Mouse (Mus musculus): ENCODE results near the gene Rac2. TPM values are rescaled to one million over a fixed set of nuclear protein-coding genes. Genes with fewer than 3 reads are reported as not detected.

Rac2 gene
- not detected in 2 replicates for polyA plus RNA-seq (2011; ENCODE audit: insufficient read depth, insufficient read length, low read depth, missing spikeins)

DNA sequence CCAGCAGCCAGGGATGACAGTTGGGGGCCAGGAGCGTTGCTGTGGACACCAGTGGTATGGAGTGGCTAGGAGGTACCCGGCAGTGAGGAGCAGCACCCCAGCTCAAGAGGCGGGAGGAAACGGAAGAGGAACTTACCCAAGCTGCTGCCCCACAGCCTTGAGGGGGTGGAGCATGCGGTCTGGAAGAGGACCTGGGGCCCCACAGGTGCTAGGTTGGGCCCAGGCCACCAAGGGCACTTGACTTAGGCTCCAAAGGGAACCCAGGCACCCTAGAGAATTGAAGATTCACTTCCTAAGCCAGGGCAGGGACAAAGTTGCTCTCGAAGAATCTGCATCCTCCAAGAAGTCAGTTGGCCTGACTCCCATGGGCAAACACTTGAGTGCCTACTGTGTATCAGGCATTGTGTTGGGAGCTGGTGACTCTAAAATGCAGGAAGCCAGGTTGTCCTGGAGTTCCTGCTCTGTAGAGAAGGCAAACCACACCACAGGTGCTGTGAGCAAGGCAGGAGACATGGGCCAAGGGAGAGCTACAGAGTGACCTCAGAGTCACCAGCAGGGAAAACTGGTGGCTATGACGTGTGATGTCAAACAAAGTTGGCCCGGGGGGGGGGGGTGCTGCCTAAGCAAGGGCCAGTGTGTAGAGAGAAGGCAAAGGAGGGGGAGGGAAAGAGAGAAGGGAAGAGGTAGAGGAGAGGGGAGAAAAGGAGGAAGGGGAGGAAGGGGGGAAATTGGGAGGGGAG, at the start of gene Rac2:
Rac2 (minus strand) TSS at position 126 of the 740 bp plus-strand sequence.
- no peaks in the 10 kb centered on the region for H3K9me3 ChIP-seq (replicated peaks; ENCODE audit: control insufficient read depth, insufficient read depth, low read length, poor library complexity, severe bottlenecking)
- no peak within 1 kb of the TSS for H3K4me3 ChIP-seq (ENCODE audit: low read depth, low read length)
- TF ChIP-seq POLR2A (IDR thresholded peaks at IDR 0.05; ENCODE audit: insufficient read depth, low read length) (no peak), EP300 (IDR thresholded peaks at IDR 0.05; ENCODE audit: insufficient read depth, low read depth, low read length) (no peak), CTCF (IDR thresholded peaks at IDR 0.05; ENCODE audit: low read depth, low read length) (no peak)
- no peaks in the 10 kb centered on the region for H3K27me3 ChIP-seq (ENCODE audit: control insufficient read depth, insufficient read depth, low read length, poor library complexity, severe bottlenecking)
- no peak within 1 kb of the TSS for H3K27ac ChIP-seq (ENCODE audit: insufficient read depth, low read length)
- no peaks in the 10 kb centered on the region for H3K4me1 ChIP-seq (ENCODE audit: control insufficient read depth, insufficient read depth, low read length)
- H3K36me3 ChIP-seq (ENCODE audit: control insufficient read depth, insufficient read depth, low read length, poor library complexity, severe bottlenecking), result no peaks in the 10 kb centered on the region
- no peak within 1 kb of the TSS for H3K9ac ChIP-seq (ENCODE audit: low read depth, poor library complexity, severe bottlenecking)

DNA sequence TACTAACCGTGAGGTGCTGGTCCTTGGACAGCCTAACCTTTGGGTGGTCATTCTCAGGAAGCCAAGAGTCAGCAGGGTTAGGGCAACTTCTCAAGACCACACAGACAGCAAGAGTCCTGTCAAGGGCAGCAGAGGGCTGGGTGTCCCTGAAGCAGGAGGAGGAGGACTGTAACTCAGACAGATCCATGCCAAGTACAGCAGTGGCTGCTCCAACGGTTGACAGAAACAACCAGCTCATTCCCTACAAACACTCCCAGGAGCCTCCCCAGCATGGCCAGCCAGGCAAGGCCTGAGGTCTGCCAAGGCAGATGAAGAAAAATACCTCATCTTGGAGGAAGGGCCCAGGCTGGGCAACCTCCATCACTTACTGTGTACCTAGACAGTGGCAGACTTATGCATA, 44.4 kb upstream of the Rac2 start:
- H3K4me3 ChIP-seq (ENCODE audit: low read depth, low read length), result no peak overlapping the region
- no peaks in the 10 kb centered on the region for H3K4me1 ChIP-seq (ENCODE audit: control insufficient read depth, insufficient read depth, low read length)
- H3K9ac ChIP-seq (ENCODE audit: low read depth, poor library complexity, severe bottlenecking), result no peak overlapping the region
- no peaks in the 10 kb centered on the region for H3K36me3 ChIP-seq (ENCODE audit: control insufficient read depth, insufficient read depth, low read length, poor library complexity, severe bottlenecking)
- no peak overlapping the region for H3K27ac ChIP-seq (ENCODE audit: insufficient read depth, low read length)
- no peaks in the 10 kb centered on the region for H3K27me3 ChIP-seq (ENCODE audit: control insufficient read depth, insufficient read depth, low read length, poor library complexity, severe bottlenecking)
- H3K9me3 ChIP-seq (replicated peaks; ENCODE audit: control insufficient read depth, insufficient read depth, low read length, poor library complexity, severe bottlenecking), result no peaks in the 10 kb centered on the region
- TF ChIP-seq POLR2A (IDR thresholded peaks at IDR 0.05; ENCODE audit: insufficient read depth, low read length), result no peak
- TF ChIP-seq CTCF (IDR thresholded peaks at IDR 0.05; ENCODE audit: low read depth, low read length), result no peak
- no peak for TF ChIP-seq EP300 (IDR thresholded peaks at IDR 0.05; ENCODE audit: insufficient read depth, low read depth, low read length)

DNA sequence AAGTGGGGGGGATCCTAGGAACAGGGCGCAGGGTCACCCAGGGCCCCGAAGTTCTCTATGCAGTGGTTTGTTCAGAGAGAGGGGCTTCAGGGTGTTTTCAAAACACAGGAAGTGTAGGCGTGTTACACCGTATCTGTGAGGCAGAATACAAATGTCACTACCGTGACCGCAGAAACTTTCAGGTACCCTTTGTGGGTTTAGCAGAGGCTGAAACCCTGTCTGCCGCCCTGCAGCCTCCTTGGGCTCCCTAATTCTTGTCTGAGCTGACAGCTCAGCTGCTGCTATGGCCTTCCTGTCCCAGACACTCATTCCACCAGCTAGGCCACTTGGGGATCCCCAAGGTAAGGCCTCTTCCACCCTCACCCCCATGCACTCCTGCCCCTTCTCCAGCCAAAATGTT, 42.0 kb upstream of the Rac2 start:
- no peaks in the 10 kb centered on the region for H3K9me3 ChIP-seq (replicated peaks; ENCODE audit: control insufficient read depth, insufficient read depth, low read length, poor library complexity, severe bottlenecking)
- no peak overlapping the region for H3K9ac ChIP-seq (ENCODE audit: low read depth, poor library complexity, severe bottlenecking)
- no peaks in the 10 kb centered on the region for H3K27me3 ChIP-seq (ENCODE audit: control insufficient read depth, insufficient read depth, low read length, poor library complexity, severe bottlenecking)
- H3K4me3 ChIP-seq (ENCODE audit: low read depth, low read length), result no peak overlapping the region
- H3K36me3 ChIP-seq (ENCODE audit: control insufficient read depth, insufficient read depth, low read length, poor library complexity, severe bottlenecking), result no peaks in the 10 kb centered on the region
- H3K4me1 ChIP-seq (ENCODE audit: control insufficient read depth, insufficient read depth, low read length), result no peaks in the 10 kb centered on the region
- H3K27ac ChIP-seq (ENCODE audit: insufficient read depth, low read length), result no peak overlapping the region
- TF ChIP-seq CTCF (IDR thresholded peaks at IDR 0.05; ENCODE audit: low read depth, low read length) (no peak), POLR2A (IDR thresholded peaks at IDR 0.05; ENCODE audit: insufficient read depth, low read length) (no peak), EP300 (IDR thresholded peaks at IDR 0.05; ENCODE audit: insufficient read depth, low read depth, low read length) (no peak)

DNA sequence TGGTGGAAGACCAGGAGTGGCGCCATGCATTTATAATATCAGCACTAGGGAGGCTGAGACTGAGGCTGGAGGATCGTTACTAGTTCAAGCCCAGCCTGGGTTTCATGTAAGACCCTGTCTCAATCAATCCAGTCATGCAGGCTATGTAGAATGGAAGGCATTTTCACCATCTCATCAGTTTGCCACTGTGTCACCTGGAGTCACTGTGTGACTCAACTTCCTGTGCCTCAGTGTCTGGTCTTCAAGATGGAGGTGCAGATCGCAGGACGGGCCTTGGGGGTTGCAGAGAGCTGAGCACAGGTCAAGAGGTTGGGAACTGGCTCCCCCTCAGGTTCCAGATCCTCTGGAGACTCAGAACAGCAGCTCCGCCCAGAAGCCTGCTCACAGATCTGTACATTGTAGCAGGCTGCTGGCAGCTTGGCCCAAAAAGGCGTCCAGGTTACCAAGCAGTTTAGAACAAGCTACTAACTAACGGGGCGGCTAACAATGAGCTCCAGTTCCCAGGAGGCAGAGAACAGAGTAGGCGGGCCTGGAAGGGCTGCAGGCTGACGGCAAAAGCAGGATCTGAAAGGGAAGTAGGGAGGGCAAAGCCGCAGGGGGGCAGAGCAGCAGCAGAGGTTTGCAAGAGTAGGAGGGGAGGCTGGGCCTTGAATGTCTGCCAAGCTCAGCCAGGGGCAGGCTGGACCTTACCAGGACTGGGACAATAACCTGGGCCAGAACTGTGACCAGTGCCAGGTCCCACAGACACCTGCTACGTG, 38.3 kb upstream of the Rac2 start:
- Histone ChIP-seq H3K27ac (ENCODE audit: insufficient read depth, low read length) (no peak overlapping the region), H3K36me3 (ENCODE audit: control insufficient read depth, insufficient read depth, low read length, poor library complexity, severe bottlenecking) (no peaks in the 10 kb centered on the region), H3K27me3 (ENCODE audit: control insufficient read depth, insufficient read depth, low read length, poor library complexity, severe bottlenecking) (no peaks in the 10 kb centered on the region), H3K9me3 (replicated peaks; ENCODE audit: control insufficient read depth, insufficient read depth, low read length, poor library complexity, severe bottlenecking) (no peaks in the 10 kb centered on the region), H3K4me3 (ENCODE audit: low read depth, low read length) (no peak overlapping the region), H3K4me1 (ENCODE audit: control insufficient read depth, insufficient read depth, low read length) (no peaks in the 10 kb centered on the region), H3K9ac (ENCODE audit: low read depth, poor library complexity, severe bottlenecking) (no peak overlapping the region)
- TF ChIP-seq POLR2A (IDR thresholded peaks at IDR 0.05; ENCODE audit: insufficient read depth, low read length) (no peak), EP300 (IDR thresholded peaks at IDR 0.05; ENCODE audit: insufficient read depth, low read depth, low read length) (no peak), CTCF (IDR thresholded peaks at IDR 0.05; ENCODE audit: low read depth, low read length) (no peak)

DNA sequence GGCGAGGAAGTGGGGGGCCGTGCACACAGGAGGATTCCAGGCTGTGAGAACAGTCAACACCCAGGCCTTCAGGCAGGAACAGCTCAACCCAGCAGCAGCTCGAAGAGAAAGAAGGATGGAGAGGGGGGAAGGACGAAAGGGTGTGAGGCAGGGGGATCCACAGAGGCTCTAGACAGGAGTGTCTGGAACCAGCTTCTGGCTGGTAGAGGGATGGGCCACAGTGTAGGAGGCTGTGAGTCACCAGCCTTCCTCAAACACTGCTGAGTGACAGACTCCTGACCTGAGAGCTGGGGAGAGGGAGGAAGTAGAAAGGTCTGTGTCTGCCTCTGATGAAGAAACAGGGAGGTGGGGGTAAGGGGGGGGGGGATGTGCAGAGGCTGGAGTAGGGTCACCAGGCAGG, 34.9 kb upstream of the Rac2 start:
- H3K9me3 ChIP-seq (replicated peaks; ENCODE audit: control insufficient read depth, insufficient read depth, low read length, poor library complexity, severe bottlenecking), result no peaks in the 10 kb centered on the region
- TF ChIP-seq CTCF (IDR thresholded peaks at IDR 0.05; ENCODE audit: low read depth, low read length) (no peak), POLR2A (IDR thresholded peaks at IDR 0.05; ENCODE audit: insufficient read depth, low read length) (no peak), EP300 (IDR thresholded peaks at IDR 0.05; ENCODE audit: insufficient read depth, low read depth, low read length) (no peak)
- no peaks in the 10 kb centered on the region for H3K4me1 ChIP-seq (ENCODE audit: control insufficient read depth, insufficient read depth, low read length)
- no peaks in the 10 kb centered on the region for H3K36me3 ChIP-seq (ENCODE audit: control insufficient read depth, insufficient read depth, low read length, poor library complexity, severe bottlenecking)
- no peaks in the 10 kb centered on the region for H3K27me3 ChIP-seq (ENCODE audit: control insufficient read depth, insufficient read depth, low read length, poor library complexity, severe bottlenecking)
- no peak overlapping the region for H3K4me3 ChIP-seq (ENCODE audit: low read depth, low read length)
- no peak overlapping the region for H3K9ac ChIP-seq (ENCODE audit: low read depth, poor library complexity, severe bottlenecking)
- no peak overlapping the region for H3K27ac ChIP-seq (ENCODE audit: insufficient read depth, low read length)

DNA sequence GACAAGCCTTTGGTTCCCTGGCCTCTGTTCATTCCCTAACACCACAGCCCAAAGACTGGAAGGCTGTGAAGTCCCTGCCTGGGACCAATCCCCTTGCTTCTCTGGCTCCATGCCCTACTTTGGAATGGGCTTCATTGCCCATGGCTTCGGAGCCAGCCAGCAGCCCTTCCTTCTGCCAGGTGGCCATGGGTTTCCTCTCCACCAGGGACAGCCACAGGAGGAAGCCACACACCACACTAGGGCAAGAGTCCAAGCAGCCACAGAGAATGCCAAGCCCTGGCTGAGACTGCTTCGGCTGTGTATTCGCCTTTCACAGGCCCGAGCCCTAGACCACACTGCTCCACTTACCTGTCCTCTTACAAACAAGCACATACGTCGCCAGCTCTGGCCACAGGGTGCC, 33.5 kb upstream of the Rac2 start:
- Histone ChIP-seq H3K36me3 (ENCODE audit: control insufficient read depth, insufficient read depth, low read length, poor library complexity, severe bottlenecking) (no peaks in the 10 kb centered on the region), H3K4me3 (ENCODE audit: low read depth, low read length) (no peak overlapping the region), H3K4me1 (ENCODE audit: control insufficient read depth, insufficient read depth, low read length) (no peaks in the 10 kb centered on the region), H3K27ac (ENCODE audit: insufficient read depth, low read length) (no peak overlapping the region), H3K9me3 (replicated peaks; ENCODE audit: control insufficient read depth, insufficient read depth, low read length, poor library complexity, severe bottlenecking) (no peaks in the 10 kb centered on the region), H3K27me3 (ENCODE audit: control insufficient read depth, insufficient read depth, low read length, poor library complexity, severe bottlenecking) (no peaks in the 10 kb centered on the region), H3K9ac (ENCODE audit: low read depth, poor library complexity, severe bottlenecking) (no peak overlapping the region)
- TF ChIP-seq CTCF (IDR thresholded peaks at IDR 0.05; ENCODE audit: low read depth, low read length) (no peak), EP300 (IDR thresholded peaks at IDR 0.05; ENCODE audit: insufficient read depth, low read depth, low read length) (no peak), POLR2A (IDR thresholded peaks at IDR 0.05; ENCODE audit: insufficient read depth, low read length) (no peak)
